Mouse (Mus musculus): ENCODE results near the gene Susd3. TPM values are rescaled to one million over a fixed set of nuclear protein-coding genes. Genes with fewer than 3 reads are reported as not detected.

The Susd3 gene
- polyA plus RNA-seq (2016; fragmentation: Nextera tagmentation; extraction: Ambion mirVana), result 1.2 and 1.7 TPM in 2 replicates

GRCm38 (mm10) chr13:49248467-49248862, at the start of gene Susd3:
Susd3 (minus strand) TSS chr13:49248706.
- Histone ChIP-seq H3K27ac (replicated peaks) (peak within 1 kb of the TSS; percentile 31), H3K4me1 (peaks cover 30% of the 10 kb centered on the region), H3K27me3 (replicated peaks; ENCODE audit: low read depth, poor library complexity, severe bottlenecking) (peaks cover 71% of the 10 kb centered on the region), H3K9me3 (no peaks in the 10 kb centered on the region), H3K4me3 (peak within 1 kb of the TSS; percentile 61), H3K36me3 (replicated peaks) (no peaks in the 10 kb centered on the region)
- WGBS, result 18% methylated on average over 8 of the region's 8 CpGs
- DNase-seq (ENCODE audit: low spot score), result no peak

- Histone ChIP-seq H3K4me3 (no peak overlapping the region), H3K36me3 (replicated peaks) (peaks cover 5% of the 10 kb centered on the region; the same call in 1 of the 2 replicates), H3K27ac (replicated peaks) (no peak overlapping the region), H3K27me3 (replicated peaks; ENCODE audit: low read depth, poor library complexity, severe bottlenecking) (no peaks in the 10 kb centered on the region), H3K9me3 (no peaks in the 10 kb centered on the region), H3K4me1 (no peaks in the 10 kb centered on the region)
- DNase-seq (ENCODE audit: low spot score), result no peak
- WGBS, result 84% methylated on average over 7 of the region's 7 CpGs
Observed at GRCm38 (mm10) chr13:49296270-49296669, 47.8 kb upstream of the Susd3 start.

- no peaks in the 10 kb centered on the region for H3K27me3 ChIP-seq (replicated peaks; ENCODE audit: low read depth, poor library complexity, severe bottlenecking)
- 84% methylated on average over 9 of the region's 9 CpGs for WGBS
- peaks cover 5% of the 10 kb centered on the region; the same call in 1 of the 2 replicates for H3K36me3 ChIP-seq (replicated peaks)
- no peak overlapping the region for H3K4me3 ChIP-seq
- no peak for DNase-seq (ENCODE audit: low spot score)
- no peaks in the 10 kb centered on the region for H3K9me3 ChIP-seq
- H3K27ac ChIP-seq (replicated peaks), result no peak overlapping the region
- no peaks in the 10 kb centered on the region for H3K4me1 ChIP-seq
Observed at GRCm38 (mm10) chr13:49294108-49294507, 45.6 kb upstream of the Susd3 start.

- WGBS, result 94% methylated on average over 6 of the region's 6 CpGs
- no peak for DNase-seq (ENCODE audit: low spot score)
Observed at GRCm38 (mm10) chr13:49291949-49292348, 43.4 kb upstream of the Susd3 start.

GRCm38 (mm10) chr13:49291398-49291797, 42.9 kb upstream of the Susd3 start:
- Histone ChIP-seq H3K36me3 (replicated peaks) (peaks cover 10% of the 10 kb centered on the region; the same call in 1 of the 2 replicates), H3K4me1 (no peaks in the 10 kb centered on the region), H3K27ac (replicated peaks) (no peak overlapping the region), H3K4me3 (no peak overlapping the region), H3K9me3 (no peaks in the 10 kb centered on the region), H3K27me3 (replicated peaks; ENCODE audit: low read depth, poor library complexity, severe bottlenecking) (no peaks in the 10 kb centered on the region)
- peak; percentile 23 for DNase-seq (ENCODE audit: low spot score)
- 59% methylated on average over 1 of the region's 1 CpGs for WGBS

More at GRCm38 (mm10) chr13:49291949-49292348, 43.4 kb upstream of the Susd3 start:
- Histone ChIP-seq H3K36me3 (replicated peaks) (peaks cover 8% of the 10 kb centered on the region; the same call in 1 of the 2 replicates), H3K27ac (replicated peaks) (no peak overlapping the region), H3K27me3 (replicated peaks; ENCODE audit: low read depth, poor library complexity, severe bottlenecking) (no peaks in the 10 kb centered on the region), H3K4me3 (no peak overlapping the region), H3K4me1 (no peaks in the 10 kb centered on the region), H3K9me3 (no peaks in the 10 kb centered on the region)

GRCm38 (mm10) chr13:49287224-49287623, 38.7 kb upstream of the Susd3 start:
- 89% methylated on average over 6 of the region's 6 CpGs for WGBS
- peaks cover 10% of the 10 kb centered on the region; the same call in 1 of the 2 replicates for H3K36me3 ChIP-seq (replicated peaks)
- H3K4me3 ChIP-seq, result no peak overlapping the region
- no peaks in the 10 kb centered on the region for H3K9me3 ChIP-seq
- H3K4me1 ChIP-seq, result no peaks in the 10 kb centered on the region
- no peaks in the 10 kb centered on the region for H3K27me3 ChIP-seq (replicated peaks; ENCODE audit: low read depth, poor library complexity, severe bottlenecking)
- no peak for DNase-seq (ENCODE audit: low spot score)
- H3K27ac ChIP-seq (replicated peaks), result no peak overlapping the region

GRCm38 (mm10) chr13:49286750-49287149, 38.2 kb upstream of the Susd3 start:
- H3K27me3 ChIP-seq (replicated peaks; ENCODE audit: low read depth, poor library complexity, severe bottlenecking), result no peaks in the 10 kb centered on the region
- H3K9me3 ChIP-seq, result no peaks in the 10 kb centered on the region
- H3K4me1 ChIP-seq, result no peaks in the 10 kb centered on the region
- no peak overlapping the region for H3K4me3 ChIP-seq
- no peak overlapping the region for H3K27ac ChIP-seq (replicated peaks)
- WGBS, result 82% methylated on average over 3 of the region's 3 CpGs
- H3K36me3 ChIP-seq (replicated peaks), result peaks cover 10% of the 10 kb centered on the region; the same call in 1 of the 2 replicates
- no peak for DNase-seq (ENCODE audit: low spot score)

GRCm38 (mm10) chr13:49283686-49284085, 35.2 kb upstream of the Susd3 start:
- no peak for DNase-seq (ENCODE audit: low spot score)
- H3K9me3 ChIP-seq, result peaks cover 3% of the 10 kb centered on the region; the same call in 1 of the 2 replicates
- H3K27ac ChIP-seq (replicated peaks), result no peak overlapping the region
- peaks cover 28% of the 10 kb centered on the region for H3K36me3 ChIP-seq (replicated peaks)
- H3K4me1 ChIP-seq, result no peaks in the 10 kb centered on the region
- no peaks in the 10 kb centered on the region for H3K27me3 ChIP-seq (replicated peaks; ENCODE audit: low read depth, poor library complexity, severe bottlenecking)
- WGBS, result 77% methylated on average over 9 of the region's 9 CpGs
- H3K4me3 ChIP-seq, result no peak overlapping the region

GRCm38 (mm10) chr13:49282168-49282567, 33.7 kb upstream of the Susd3 start:
- H3K4me3 ChIP-seq, result no peak overlapping the region
- H3K36me3 ChIP-seq (replicated peaks), result peaks cover 32% of the 10 kb centered on the region
- H3K27ac ChIP-seq (replicated peaks), result no peak overlapping the region

GRCm38 (mm10) chr13:49271831-49272765, 23.6 kb upstream of the Susd3 start:
- 71% methylated on average over 5 of the region's 5 CpGs for WGBS
- Histone ChIP-seq H3K4me3 (no peak overlapping the region), H3K36me3 (replicated peaks) (0 out of 2 replicates have a peak, but pooled peaks cover 3% of the 10 kb centered on the region), H3K4me1 (peaks cover 8% of the 10 kb centered on the region; the same call in 1 of the 2 replicates), H3K27ac (replicated peaks) (no peak overlapping the region), H3K27me3 (replicated peaks; ENCODE audit: low read depth, poor library complexity, severe bottlenecking) (no peaks in the 10 kb centered on the region), H3K9me3 (no peaks in the 10 kb centered on the region)
- no peak for DNase-seq (ENCODE audit: low spot score)

More at GRCm38 (mm10) chr13:49282168-49282567, 33.7 kb upstream of the Susd3 start:
- Histone ChIP-seq H3K27me3 (replicated peaks; ENCODE audit: low read depth, poor library complexity, severe bottlenecking) (no peaks in the 10 kb centered on the region), H3K9me3 (peaks cover 3% of the 10 kb centered on the region; the same call in 1 of the 2 replicates), H3K4me1 (no peaks in the 10 kb centered on the region)
- WGBS, result 68% methylated on average over 2 of the region's 2 CpGs
- DNase-seq (ENCODE audit: low spot score), result peak; percentile 13

- no peak overlapping the region for H3K27ac ChIP-seq (replicated peaks)
- peaks cover 8% of the 10 kb centered on the region; the same call in 1 of the 2 replicates for H3K4me1 ChIP-seq
- H3K9me3 ChIP-seq, result no peaks in the 10 kb centered on the region
- H3K36me3 ChIP-seq (replicated peaks), result no peaks in the 10 kb centered on the region
- H3K27me3 ChIP-seq (replicated peaks; ENCODE audit: low read depth, poor library complexity, severe bottlenecking), result no peaks in the 10 kb centered on the region
- no peak overlapping the region for H3K4me3 ChIP-seq
- WGBS, result 86% methylated on average over 8 of the region's 8 CpGs
- DNase-seq (ENCODE audit: low spot score), result no peak
Observed at GRCm38 (mm10) chr13:49270500-49270899, 22.0 kb upstream of the Susd3 start.

- 56% methylated on average over 2 of the region's 2 CpGs for WGBS
- Histone ChIP-seq H3K4me1 (peaks cover 14% of the 10 kb centered on the region), H3K9me3 (no peaks in the 10 kb centered on the region), H3K27me3 (replicated peaks; ENCODE audit: low read depth, poor library complexity, severe bottlenecking) (no peaks in the 10 kb centered on the region), H3K27ac (replicated peaks) (no peak overlapping the region), H3K4me3 (no peak overlapping the region), H3K36me3 (replicated peaks) (peaks cover 12% of the 10 kb centered on the region; the same call in 1 of the 2 replicates)
- DNase-seq (ENCODE audit: low spot score), result no peak
Observed at GRCm38 (mm10) chr13:49267645-49268044, 19.1 kb upstream of the Susd3 start.
